Mouse (Mus musculus): ENCODE results near the gene Urad. TPM values are rescaled to one million over a fixed set of nuclear protein-coding genes. Genes with fewer than 3 reads are reported as not detected.

Gene Urad
- polyA plus RNA-seq, 1 experiment from 2014 or later: 2.6 TPM

Small RNA genes lying within 50 kb of the gene (microRNA-seq; reads per million reads assigned to microRNA genes)
- not detected for gene Mir7k

Other genes starting within 250 kb of the Urad start
- 15.2 and 16.6 TPM in 2 replicates for gene Lnx2, start 245.9 kb downstream of the Urad start, polyA plus RNA-seq (2015; fragmentation: Nextera tagmentation; extraction: Ambion mirVana)
- gene Polr1d, start 245.4 kb downstream of the Urad start, polyA plus RNA-seq (2015; fragmentation: Nextera tagmentation; extraction: Ambion mirVana): 136 and 151 TPM in 2 replicates
- not detected in 2 replicates for gene Gsx1, start 133.7 kb downstream of the Urad start, polyA plus RNA-seq (2015; fragmentation: Nextera tagmentation; extraction: Ambion mirVana)
- gene Pdx1, start 52.5 kb downstream of the Urad start, polyA plus RNA-seq (2015; fragmentation: Nextera tagmentation; extraction: Ambion mirVana): 3.8 and 5.3 TPM in 2 replicates
- gene Cdx2, start 15.2 kb downstream of the Urad start, polyA plus RNA-seq (2015; fragmentation: Nextera tagmentation; extraction: Ambion mirVana): 42.1 and 46.2 TPM in 2 replicates
- gene Flt3, start 78.0 kb upstream of the Urad start, polyA plus RNA-seq (2015; fragmentation: Nextera tagmentation; extraction: Ambion mirVana): 0.31 and 0.32 TPM in 2 replicates
- gene Pan3, start 107.7 kb upstream of the Urad start, polyA plus RNA-seq (2015; fragmentation: Nextera tagmentation; extraction: Ambion mirVana): 40.4 and 45.5 TPM in 2 replicates

Measured in intestine, embryonic 16.5 days (tissue).